Mouse (Mus musculus) adrenal gland, adult 18-20 months (tissue): ENCODE results near the gene Olfr723. TPM values are rescaled to one million over a fixed set of nuclear protein-coding genes. Genes with fewer than 3 reads are reported as not detected.
"Not testable (repeated sequence)": the region's sequence is repeated elsewhere in the genome, so short reads cannot be mapped to it uniquely, and the experiment has no call there.

ENCODE experiments used
- DNase-seq, 2 experiments: peaks; one replicate each; pipeline ENCODE4 v3.0.0; 2021 to 2022; ENCODE audit warnings: low spot score in 2 of 2
- long read RNA-seq, 2 experiments: library from polyadenylated mRNA; stranded (forward); transcript quantifications; one replicate each; pipeline ENCODE4 v2.0.0; 2021
- total RNA-seq, 2 experiments: library from RNA; stranded (reverse); gene quantifications; 1 replicate in 1 of 2; 2 replicates in 1 of 2; pipeline ENCODE4 v1.2.3; 2021

Gene Olfr723
- not detected for total RNA-seq
- long read RNA-seq, experiment 1: 0 reads
- long read RNA-seq, experiment 2: 0 reads

- DNase-seq: not testable (repeated sequence)
Observed at GRCm38 (mm10) chr14:49931687-49932086, at the start of gene Olfr723. Olfr723 (minus strand) TSS chr14:49931787.

GRCm38 (mm10) chr14:49963174-49963573 lies 31.6 kb upstream of the Olfr723 start, which contains the start of gene Olfr724:
Olfr724 (minus strand) TSS chr14:49963274.
- DNase-seq: not testable (repeated sequence)

- no peak for DNase-seq
Observed at GRCm38 (mm10) chr14:49955890-49956289, 24.3 kb upstream of the Olfr723 start.

GRCm38 (mm10) chr14:49901899-49902298 lies 29.7 kb downstream of the Olfr723 start, which contains the start of gene Olfr722:
Olfr722 (minus strand) TSS chr14:49901999.
- no peak for DNase-seq

Other genes starting within 250 kb of the Olfr723 start
- gene Armh4, start 148.4 kb downstream of the Olfr723 start, total RNA-seq: 1 to 10 TPM; 1.2 to 1.4 TPM
- not detected for gene Olfr722, start 29.8 kb downstream of the Olfr723 start, total RNA-seq
- not detected for gene Olfr724, start 31.5 kb upstream of the Olfr723 start, total RNA-seq
- not detected for gene Olfr725, start 108.6 kb upstream of the Olfr723 start, total RNA-seq
- gene Olfr726, start 159.2 kb upstream of the Olfr723 start, total RNA-seq: not detected
- not detected for gene Olfr727, start 191.4 kb upstream of the Olfr723 start, total RNA-seq
- not detected for gene Olfr728, start 210.9 kb upstream of the Olfr723 start, total RNA-seq
- gene Olfr729, start 221.1 kb upstream of the Olfr723 start, total RNA-seq: not detected